Mouse (Mus musculus) embryonic fibroblast, embryonic 13.5 days (primary cell): ENCODE data around the gene Sdf4.

Source experiments
- CTCF ChIP-seq: IDR thresholded peaks from 2 replicates; pipeline ENCODE4 v1.5.1; 2011; ENCODE audit warnings: mild to moderate bottlenecking, control low read depth, low read length, moderate library complexity, borderline replicate concordance; ENCODE audit not compliant: insufficient read depth
- POLR2A ChIP-seq: IDR thresholded peaks from 2 replicates; pipeline ENCODE4 v1.6.1; 2011; ENCODE audit warnings: low read depth, mild to moderate bottlenecking, control low read depth, low read length, moderate library complexity

GRCm38 (mm10) chr4:156053113-156053512 is 60.4 kb downstream of the Sdf4 start:
- TF ChIP-seq CTCF = no peak
- no peak for TF ChIP-seq POLR2A
